In genomic region chr12:36326101-36326521, GRCm38 (mm10) we compare ENCODE assay signal across 23 mouse cellular contexts. TPM values are rescaled to one million over a fixed set of nuclear protein-coding genes. Genes with fewer than 3 reads are reported as not detected.
A peak's percentile ranks its signal among the peaks of the same experiment; 100 is the strongest.
DNase-seq lines count a peak whose midpoint lies in the region; ATAC-seq and TF ChIP-seq lines count a peak whose summit lies in the region.
"Had no signal": no experiment of that assay in that cellular context is flagged by ENCODE, and none has a peak within 500 bp of the region (broad histone marks: within the 10 kb centered on the region; RNA-seq: fewer than 3 reads in every experiment).

No protein-coding gene starts in this region.

- H3K27me3 ChIP-seq in small intestine, adult 2 months (ENCODE audit: control insufficient read depth, insufficient read depth, low read length): no peaks in the 10 kb centered on the region
- H3K27me3 ChIP-seq in midbrain, embryonic 15.5 days (replicated peaks): no peaks in the 10 kb centered on the region
- H3K27me3 ChIP-seq: hindbrain, embryonic 12.5 days; Patski had no signal

- no peaks in the 10 kb centered on the region for H3K4me1 ChIP-seq in small intestine, adult 2 months (ENCODE audit: control insufficient read depth, insufficient read depth, insufficient read length, low read length)
- no peaks in the 10 kb centered on the region for H3K4me1 ChIP-seq in midbrain, embryonic 15.5 days
- H3K4me1 ChIP-seq: embryonic facial prominence, embryonic 10.5 days; heart, embryonic 10.5 days; hindbrain, embryonic 12.5 days had no signal

- intact Hi-C loops in gastrocnemius, adult 2 months (cut with DNase I): no loop called here

- H3K4me2 ChIP-seq in midbrain, embryonic 15.5 days: no peak overlapping the region
- H3K4me2 ChIP-seq: hindbrain, embryonic 12.5 days had no signal

- peak overlapping the region; percentile 41; the same call in 1 of the 2 replicates for H3K27ac ChIP-seq in small intestine, adult 2 months (ENCODE audit: insufficient read depth, low read depth, low read length)
- no peak overlapping the region for H3K27ac ChIP-seq in gastrocnemius, adult 2 months
- H3K27ac ChIP-seq in midbrain, embryonic 15.5 days: no peak overlapping the region
- H3K27ac ChIP-seq: embryonic facial prominence, embryonic 10.5 days; heart, embryonic 10.5 days; hindbrain, embryonic 12.5 days had no signal

- peak; percentile 17; the same call in 1 of the 2 replicates for ATAC-seq in granulocyte monocyte progenitor cell, adult 5-6 weeks (replicated peaks; ENCODE audit: poor library complexity, severe bottlenecking)
- ATAC-seq in midbrain, embryonic 15.5 days (replicated peaks): no peak
- ATAC-seq: activated CD4-positive, CD25-positive, alpha-beta regulatory T cell, adult 4 months; forebrain, embryonic 14.5 days; hindbrain, embryonic 16.5 days; Patski had no signal

- DNase-seq in A20 (ENCODE audit: low read depth, low spot score): peak; percentile 89
- peak; percentile 49 to 59 for DNase-seq in B cell, adult 2 months
- no peak for DNase-seq in gastrocnemius, adult 2 months
- no peak for DNase-seq in ovary, postnatal 14 days (ENCODE audit: low spot score)
- DNase-seq: adrenal gland, postnatal 14 days; cerebellum, adult 18-20 months; cerebellum, adult 9-11 months; cerebellum, postnatal 36 days; gastrocnemius, postnatal 36 days; heart, adult 18-20 months; heart, postnatal 10 days; heart, postnatal 4 days had no signal

- no peaks in the 10 kb centered on the region for H3K9me3 ChIP-seq in midbrain, embryonic 15.5 days
- H3K9me3 ChIP-seq: embryonic facial prominence, embryonic 10.5 days; heart, embryonic 10.5 days; hindbrain, embryonic 12.5 days had no signal

- no peak for TF ChIP-seq CTCF in small intestine, adult 2 months (IDR thresholded peaks at IDR 0.05; ENCODE audit: extremely low read depth, insufficient read length, insufficient replicate concordance, low read depth, low read length)
- no peak for TF ChIP-seq CTCF in gastrocnemius, adult 2 months (IDR thresholded peaks at IDR 0.05)

- no peak overlapping the region for H3K9ac ChIP-seq in midbrain, embryonic 15.5 days
- H3K9ac ChIP-seq: hindbrain, embryonic 12.5 days had no signal

- TF ChIP-seq POLR2A in small intestine, adult 2 months (IDR thresholded peaks at IDR 0.05; ENCODE audit: low read depth, low read length): no peak

- 80% methylated on average over 4 of the region's 4 CpGs for WGBS in small intestine, adult 2 months
- 94% methylated on average over 4 of the region's 4 CpGs for WGBS in midbrain, embryonic 15.5 days

- no peaks in the 10 kb centered on the region for H3K36me3 ChIP-seq in small intestine, adult 2 months (ENCODE audit: control insufficient read depth, insufficient read depth, low read length)
- no peaks in the 10 kb centered on the region for H3K36me3 ChIP-seq in midbrain, embryonic 15.5 days (replicated peaks)
- H3K36me3 ChIP-seq: embryonic facial prominence, embryonic 10.5 days; heart, embryonic 10.5 days; hindbrain, embryonic 12.5 days had no signal

- no peak overlapping the region for H3K4me3 ChIP-seq in small intestine, adult 2 months (ENCODE audit: low read depth, low read length)
- H3K4me3 ChIP-seq in gastrocnemius, adult 2 months: no peak overlapping the region
- no peak overlapping the region for H3K4me3 ChIP-seq in midbrain, embryonic 15.5 days
- H3K4me3 ChIP-seq: embryonic facial prominence, embryonic 10.5 days; heart, embryonic 10.5 days; hindbrain, embryonic 12.5 days had no signal

RNA-seq across cellular contexts. Expression of gene Sostdc1, which starts 12.2 kb away (rescaled TPM):
- total RNA-seq in granulocyte monocyte progenitor cell, adult 5-6 weeks (2014; fragmentation: Nextera tagmentation): not detected in 2 replicates
- not detected in 2 replicates for total RNA-seq in granulocyte monocyte progenitor cell, adult 5-6 weeks (2017)
- polyA plus RNA-seq in small intestine, adult 2 months (2012; rRNA removed): 0.48 and 3.4 TPM in 2 replicates
- total RNA-seq in gastrocnemius, adult 2 months (2021): under 1 TPM; 0.13 to 0.20 TPM
- polyA plus RNA-seq in midbrain, embryonic 15.5 days (2015; fragmentation: Nextera tagmentation; extraction: Ambion mirVana): 6.8 and 8.1 TPM in 2 replicates
- polyA plus RNA-seq: C2C12 had no signal

RNA-seq across cellular contexts. Expression of gene Ispd, which starts 55.1 kb away (rescaled TPM):
- 1.1 and 2.3 TPM in 2 replicates for total RNA-seq in granulocyte monocyte progenitor cell, adult 5-6 weeks (2014; fragmentation: Nextera tagmentation)
- 2.6 and 3.1 TPM in 2 replicates for total RNA-seq in granulocyte monocyte progenitor cell, adult 5-6 weeks (2017)
- polyA plus RNA-seq in small intestine, adult 2 months (2012; rRNA removed): 0.37 and 0.91 TPM in 2 replicates
- 1 to 10 TPM; 3.4 to 4.5 TPM for total RNA-seq in gastrocnemius, adult 2 months (2021)
- polyA plus RNA-seq in midbrain, embryonic 15.5 days (2015; fragmentation: Nextera tagmentation; extraction: Ambion mirVana): 11.4 and 12.9 TPM in 2 replicates

RNA-seq across cellular contexts. Expression of gene D630036H23Rik, which starts 55.9 kb away (rescaled TPM):
- not detected in 2 replicates for total RNA-seq in granulocyte monocyte progenitor cell, adult 5-6 weeks (2014; fragmentation: Nextera tagmentation)
- 1.6 TPM in 1 of 2 replicates, not detected in the other for total RNA-seq in granulocyte monocyte progenitor cell, adult 5-6 weeks (2017)
- 0.56 and 1.2 TPM in 2 replicates for polyA plus RNA-seq in small intestine, adult 2 months (2012; rRNA removed)
- total RNA-seq in gastrocnemius, adult 2 months (2021): under 1 TPM; 0.61 to 0.75 TPM
- 2.1 and 2.5 TPM in 2 replicates for polyA plus RNA-seq in midbrain, embryonic 15.5 days (2015; fragmentation: Nextera tagmentation; extraction: Ambion mirVana)
- polyA plus RNA-seq: activated CD4-positive, CD25-positive, alpha-beta regulatory T cell, adult 4 months; Patski had no signal

Comparison
In these comparisons a context has a peak if more than half of its experiments do, and no peak if none do; other contexts are left out.
1. DNase-seq: peak in A20 (single experiment) and B cell, adult 2 months (2 of 2); none in gastrocnemius, adult 2 months (single experiment) and ovary, postnatal 14 days (single experiment).